Mouse (Mus musculus): ENCODE measurements around the gene Upp1. TPM values are rescaled to one million over a fixed set of nuclear protein-coding genes. Genes with fewer than 3 reads are reported as not detected.

The Upp1 gene
- polyA plus RNA-seq (2012; rRNA removed), result 2.9 and 3.0 TPM in 2 replicates

GRCm38 (mm10) chr11:9118050-9118420 is at the start of gene Upp1:
Upp1 (plus strand) TSS chr11:9118103.

Other genes with a start within 250 kb of the Upp1 start
- gene Pkd1l1, start 144.8 kb upstream of the Upp1 start, polyA plus RNA-seq (2012; rRNA removed), result 0.20 and 0.28 TPM in 2 replicates
- 13.5 and 13.6 TPM in 2 replicates for gene Hus1, start 106.9 kb upstream of the Upp1 start, polyA plus RNA-seq (2012; rRNA removed)
- 0.81 and 0.88 TPM in 2 replicates for gene Gm11992, start 69.5 kb upstream of the Upp1 start, polyA plus RNA-seq (2012; rRNA removed)
- 0.14 and 0.15 TPM in 2 replicates for gene Sun3, start 69.1 kb upstream of the Upp1 start, polyA plus RNA-seq (2012; rRNA removed)
- gene Abca13, start 73.8 kb downstream of the Upp1 start, polyA plus RNA-seq (2012; rRNA removed), result 0.02 and 0.04 TPM in 2 replicates

All from central nervous system, embryonic 14 days (tissue).